Mouse (Mus musculus): Measurements from ENCODE around the gene Gm20716.

GRCm38 (mm10) chr2:168238335-168238734 is 8.2 kb upstream of the Gm20716 start:
- TF ChIP-seq SMC3 (IDR thresholded peaks at IDR 0.05; ENCODE audit: low read depth, low read length): no peak
- no peak for TF ChIP-seq POLR2A (IDR thresholded peaks at IDR 0.05; ENCODE audit: control insufficient read depth in 1 of 2, insufficient read depth in 1 of 2, low read depth in 1 of 2, low read length in 2 of 2, poor library complexity in 1 of 2)
- TF ChIP-seq CTCF (IDR thresholded peaks at IDR 0.05 in 2 of 3, conservative IDR thresholded peaks at IDR 0.05 in 1 of 3; ENCODE audit: control insufficient read depth in 1 of 3, insufficient read depth in 1 of 3, low read depth in 2 of 3, low read length in 3 of 3, poor library complexity in 1 of 3, severe bottlenecking in 1 of 3): no peak
- TF ChIP-seq GABPA (IDR thresholded peaks at IDR 0.05; ENCODE audit: low read depth, low read length): no peak
- TF ChIP-seq TCF12 (IDR thresholded peaks at IDR 0.05; ENCODE audit: low read depth, low read length): no peak
- no peak for TF ChIP-seq MAZ (IDR thresholded peaks at IDR 0.05; ENCODE audit: low read depth, low read length)
- TF ChIP-seq USF2 (IDR thresholded peaks at IDR 0.05; ENCODE audit: borderline replicate concordance in 1 of 2, insufficient read depth in 1 of 2, low read depth in 1 of 2, low read length in 2 of 2): no peak
- no peak for TF ChIP-seq USF1 (IDR thresholded peaks at IDR 0.05; ENCODE audit: low read depth, low read length)
- no peak for TF ChIP-seq GATA1 (IDR thresholded peaks at IDR 0.05; ENCODE audit: low read depth, low read length)

All from MEL (cell line).